Mouse (Mus musculus) liver, adult 2 months (tissue): ENCODE measurements around the gene Brd1.

Experiments used
- CTCF ChIP-seq: fragments of 200-500 bp; IDR thresholded peaks from 2 replicates; pipeline ENCODE4 v1.5.1; 2011; ENCODE audit warnings: low read depth, low read length, control low read depth
- POLR2A ChIP-seq: fragments of 200-500 bp; IDR thresholded peaks from 2 replicates; pipeline ENCODE4 v1.6.1; 2011; ENCODE audit warnings: low read length, control low read depth; ENCODE audit not compliant: insufficient read depth; ENCODE audit errors: extremely low read depth

- TF ChIP-seq POLR2A = no peak
- no peak for TF ChIP-seq CTCF
Measured at GRCm38 (mm10) chr15:88712501-88712900, 21.5 kb downstream of the Brd1 start.
